Mouse (Mus musculus): Measurements from ENCODE around the gene Sned1.
"Not testable (repeated sequence)": the region's sequence is repeated elsewhere in the genome, so short reads cannot be mapped to it uniquely, and the experiment has no call there.

Gene Sned1

GRCm38 (mm10) chr1:93235576-93236544 lies at the start of gene Sned1:
TSS of gene Sned1 (plus strand) at chr1:93235841.
- DNase-seq (ENCODE audit: low spot score in 2 of 2) = peak; percentile 50 to 56

GRCm38 (mm10) chr1:93190726-93191305 lies 44.8 kb upstream of the Sned1 start:
- no peak for DNase-seq (ENCODE audit: low spot score in 2 of 2)

- DNase-seq (ENCODE audit: low spot score in 2 of 2) = no peak
These were observed 40.7 kb upstream of the Sned1 start for GRCm38 (mm10) chr1:93194961-93195360.

GRCm38 (mm10) chr1:93197454-93197853 lies 38.2 kb upstream of the Sned1 start:
- DNase-seq (ENCODE audit: low spot score in 2 of 2) = not testable (repeated sequence)

GRCm38 (mm10) chr1:93197916-93198315 lies 37.7 kb upstream of the Sned1 start:
- DNase-seq (ENCODE audit: low spot score in 2 of 2) = no peak

- DNase-seq (ENCODE audit: low spot score in 2 of 2) = no peak
These were observed 29.2 kb upstream of the Sned1 start for GRCm38 (mm10) chr1:93206277-93206970.

- peak in 1 of 2 experiments; percentile 16 for DNase-seq (ENCODE audit: low spot score in 2 of 2)
These were observed 28.0 kb upstream of the Sned1 start for GRCm38 (mm10) chr1:93207536-93208064.

GRCm38 (mm10) chr1:93210213-93210641 lies 25.4 kb upstream of the Sned1 start:
- peak; percentile 12 to 26 for DNase-seq (ENCODE audit: low spot score in 2 of 2)

- no peak for DNase-seq (ENCODE audit: low spot score in 2 of 2)
These were observed 24.6 kb upstream of the Sned1 start for GRCm38 (mm10) chr1:93211019-93211418.

- no peak for DNase-seq (ENCODE audit: low spot score in 2 of 2)
These were observed 24.0 kb upstream of the Sned1 start for GRCm38 (mm10) chr1:93211549-93212220.

GRCm38 (mm10) chr1:93212441-93212840 lies 23.2 kb upstream of the Sned1 start:
- no peak for DNase-seq (ENCODE audit: low spot score in 2 of 2)

- DNase-seq (ENCODE audit: low spot score in 2 of 2) = no peak
These were observed 21.0 kb upstream of the Sned1 start for GRCm38 (mm10) chr1:93214612-93215011.

- no peak for DNase-seq (ENCODE audit: low spot score in 2 of 2)
These were observed 18.7 kb upstream of the Sned1 start for GRCm38 (mm10) chr1:93216839-93217497.

GRCm38 (mm10) chr1:93217530-93217929 lies 18.1 kb upstream of the Sned1 start:
- DNase-seq (ENCODE audit: low spot score in 2 of 2) = no peak

GRCm38 (mm10) chr1:93220776-93221175 lies 14.9 kb upstream of the Sned1 start:
- no peak for DNase-seq (ENCODE audit: low spot score in 2 of 2)

- DNase-seq (ENCODE audit: low spot score in 2 of 2) = no peak
These were observed 11.7 kb upstream of the Sned1 start for GRCm38 (mm10) chr1:93223972-93224371.

- DNase-seq (ENCODE audit: low spot score in 2 of 2) = no peak
These were observed 10.4 kb upstream of the Sned1 start for GRCm38 (mm10) chr1:93225226-93225625.

GRCm38 (mm10) chr1:93225731-93226520 lies 9.7 kb upstream of the Sned1 start:
- DNase-seq (ENCODE audit: low spot score in 2 of 2) = no peak

- no peak for DNase-seq (ENCODE audit: low spot score in 2 of 2)
These were observed 8.2 kb upstream of the Sned1 start for GRCm38 (mm10) chr1:93227303-93227975.

GRCm38 (mm10) chr1:93227976-93228365 lies 7.7 kb upstream of the Sned1 start:
- no peak for DNase-seq (ENCODE audit: low spot score in 2 of 2)

All from right cerebral cortex, postnatal 36 days (tissue).